In genomic region chr6:94615936-94616335, GRCm38 (mm10) we compare ENCODE assay signal across 23 mouse cellular contexts.
"Had no signal": no experiment of that assay in that cellular context is flagged by ENCODE, and none has a peak within 500 bp of the region (broad histone marks: within the 10 kb centered on the region; RNA-seq: fewer than 3 reads in every experiment).

No protein-coding gene starts in this region.

- H3K4me1 ChIP-seq: liver, embryonic 12.5 days had no signal

- H3K27ac ChIP-seq: heart, adult 2 months; heart, embryonic 13.5 days; heart, embryonic 15.5 days; hindbrain, embryonic 13.5 days; hindbrain, embryonic 15.5 days; hindbrain, postnatal 0 days; kidney, postnatal 0 days; limb, embryonic 13.5 days; limb, embryonic 15.5 days; liver, embryonic 12.5 days; liver, embryonic 14.5 days had no signal

- H3K9ac ChIP-seq: heart, embryonic 13.5 days; heart, embryonic 15.5 days; hindbrain, embryonic 13.5 days; hindbrain, embryonic 15.5 days; limb, embryonic 13.5 days; limb, embryonic 15.5 days; liver, embryonic 12.5 days; liver, embryonic 14.5 days had no signal

- H3K4me2 ChIP-seq: heart, embryonic 11.5 days; heart, embryonic 13.5 days; heart, embryonic 15.5 days; hindbrain, embryonic 13.5 days; hindbrain, embryonic 15.5 days; limb, embryonic 13.5 days; limb, embryonic 15.5 days; liver, embryonic 12.5 days had no signal

- H3K27me3 ChIP-seq: heart, embryonic 13.5 days; heart, embryonic 15.5 days; hindbrain, embryonic 13.5 days; hindbrain, embryonic 15.5 days; limb, embryonic 13.5 days; limb, embryonic 15.5 days; liver, embryonic 12.5 days had no signal

- ATAC-seq: forebrain, embryonic 16.5 days; hindbrain, postnatal 0 days; intestine, embryonic 16.5 days; liver, embryonic 12.5 days had no signal

- H3K9me3 ChIP-seq: heart, embryonic 13.5 days; heart, embryonic 15.5 days; hindbrain, embryonic 13.5 days; hindbrain, embryonic 15.5 days; limb, embryonic 13.5 days; limb, embryonic 15.5 days; liver, embryonic 12.5 days had no signal

- H3K4me3 ChIP-seq: heart, adult 2 months; heart, embryonic 13.5 days; heart, embryonic 15.5 days; hindbrain, embryonic 13.5 days; hindbrain, embryonic 15.5 days; limb, embryonic 13.5 days; limb, embryonic 15.5 days; liver, embryonic 12.5 days had no signal

- DNase-seq: gastrocnemius, postnatal 14 days; gastrocnemius, postnatal 36 days; heart, adult 11 months; heart, adult 2 months; heart, postnatal 14 days; heart, postnatal 36 days; layer of hippocampus, adult 9-11 months; layer of hippocampus, postnatal 36 days; left cerebral cortex, postnatal 4 days; lung, adult 18-20 months had no signal
